Mouse (Mus musculus) 3T3-L1 (cell line): ENCODE measurements around the gene Ccdc93.

Source experiments
- DNase-seq: peaks from one replicate; pipeline ENCODE4 v3.0.0-alpha.2; 2015; ENCODE audit warnings: low read depth, low spot score

Gene Ccdc93

DNA sequence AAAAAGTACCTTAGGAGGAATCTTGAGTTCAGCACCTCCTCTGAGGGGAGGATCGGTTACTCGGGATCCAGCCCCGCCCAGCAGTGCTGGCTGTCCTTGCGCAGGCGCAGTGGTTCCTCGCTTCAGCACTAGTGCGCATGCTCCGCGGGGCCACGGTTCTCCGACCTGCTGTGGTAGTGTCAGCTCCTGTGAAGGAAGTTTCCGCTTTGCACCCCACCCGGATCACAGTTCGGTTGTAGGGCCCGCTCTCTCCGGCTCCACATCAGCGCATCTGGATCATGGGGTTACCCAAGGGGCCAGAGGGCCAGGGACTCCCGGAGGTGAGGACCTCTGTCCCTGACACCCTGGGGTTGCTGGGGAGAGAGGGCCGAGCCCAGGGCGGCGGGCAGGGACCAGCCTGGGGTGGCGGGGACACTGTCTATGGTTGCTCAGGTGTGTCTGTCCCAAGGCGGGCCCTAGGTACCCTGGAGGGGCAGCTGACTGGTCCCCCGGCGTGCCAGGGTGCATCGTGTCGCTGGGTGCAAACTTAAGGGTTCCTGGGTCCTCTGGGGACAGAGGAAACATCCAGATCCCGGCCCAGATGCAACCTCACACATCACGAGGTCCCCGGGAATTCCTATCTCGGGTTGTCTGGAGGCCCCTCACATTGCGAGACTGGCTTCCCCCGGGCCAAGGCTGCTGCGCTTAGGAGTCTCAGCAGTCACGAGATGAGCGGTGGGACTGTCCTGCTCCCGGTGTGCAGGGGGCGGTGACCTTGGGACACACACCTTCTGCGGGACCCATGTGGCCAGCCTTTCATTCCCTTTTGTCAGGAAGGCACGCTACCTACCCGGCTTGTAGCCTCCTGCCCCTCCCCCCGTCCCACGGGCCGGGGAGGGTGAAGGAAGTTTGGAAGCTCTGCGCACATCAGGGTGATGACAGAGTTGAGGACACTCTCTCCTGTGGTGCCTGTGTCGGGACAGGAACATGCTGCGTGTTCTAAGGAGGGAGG is at the start of gene Ccdc93:
Gene Ccdc93 (plus strand): TSS at position 112 of the 991 bp plus-strand sequence.
- peak; percentile 98 for DNase-seq

GRCm38 (mm10) chr1:121381562-121381961 is 49.3 kb upstream of the Ccdc93 start:
- no peak for DNase-seq

DNA sequence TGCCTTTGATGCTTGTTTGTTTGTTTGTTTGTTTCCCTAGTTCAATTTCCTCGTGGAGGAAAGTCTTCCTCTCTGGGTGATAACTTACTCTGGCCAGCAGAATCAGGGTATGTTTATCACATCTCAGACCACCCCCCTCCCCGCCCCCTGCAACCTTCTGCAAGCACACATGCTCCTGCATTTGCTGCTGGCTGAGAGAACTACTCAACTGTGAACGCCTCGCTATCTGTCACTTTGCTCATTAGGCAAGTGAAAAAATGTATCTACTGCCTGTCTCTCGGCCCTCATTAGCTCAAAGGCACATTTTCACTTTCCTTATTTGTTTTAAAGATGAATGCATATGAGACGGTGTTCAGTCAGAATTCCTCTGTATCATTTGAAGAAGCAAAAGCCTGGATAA is 42.5 kb upstream of the Ccdc93 start:
- DNase-seq: no peak

GRCm38 (mm10) chr1:121388732-121389131 is 42.1 kb upstream of the Ccdc93 start:
- no peak for DNase-seq

- DNase-seq: no peak
Observed at GRCm38 (mm10) chr1:121389574-121389973, 41.3 kb upstream of the Ccdc93 start.

GRCm38 (mm10) chr1:121390003-121390402 is 40.8 kb upstream of the Ccdc93 start:
- DNase-seq: no peak

DNA sequence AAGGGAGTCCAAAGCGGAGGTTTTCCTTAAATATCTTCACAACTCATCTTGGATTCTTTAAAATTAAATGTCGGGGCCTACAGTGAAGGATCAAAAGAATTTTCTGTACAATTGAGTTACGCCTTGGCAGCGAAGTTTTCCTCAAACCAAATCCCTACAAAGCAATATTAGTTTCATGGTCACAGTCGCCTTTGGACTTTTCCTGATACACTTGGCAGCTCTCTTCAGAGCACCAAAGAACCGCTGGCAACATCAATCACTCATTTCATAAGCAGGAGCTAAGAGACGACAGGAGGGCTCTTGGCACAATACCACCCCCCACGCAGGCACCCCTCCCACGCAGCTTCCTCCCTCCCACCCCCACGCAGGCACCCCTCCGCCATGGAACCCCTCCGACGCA is 40.4 kb upstream of the Ccdc93 start:
- no peak for DNase-seq

GRCm38 (mm10) chr1:121390855-121391254 is 40.0 kb upstream of the Ccdc93 start:
- no peak for DNase-seq

GRCm38 (mm10) chr1:121393117-121393516 is 37.7 kb upstream of the Ccdc93 start:
- DNase-seq: no peak

DNA sequence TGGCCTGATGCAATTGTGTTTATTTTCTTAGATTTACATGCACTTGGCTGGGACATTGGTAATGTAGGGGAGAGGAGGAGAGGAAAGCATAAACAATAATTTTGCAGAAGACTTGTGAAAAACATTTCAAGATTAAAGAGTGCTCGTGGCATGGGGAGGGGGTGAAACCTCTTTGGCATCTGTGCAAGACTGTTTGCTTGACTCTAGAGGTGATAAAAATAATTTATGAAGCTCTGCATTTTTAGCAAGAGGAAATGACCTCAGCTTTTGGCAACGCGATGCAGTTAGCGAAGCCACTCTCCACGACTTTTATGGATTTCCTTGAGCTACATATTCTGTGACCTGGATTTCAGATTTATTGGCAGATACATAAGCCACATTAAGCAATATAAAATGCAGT is 36.1 kb upstream of the Ccdc93 start:
- no peak for DNase-seq

- peak; percentile 72 for DNase-seq
Observed at GRCm38 (mm10) chr1:121396501-121396900, 34.3 kb upstream of the Ccdc93 start.

- peak; percentile 80 for DNase-seq
Observed at GRCm38 (mm10) chr1:121398231-121398630, 32.6 kb upstream of the Ccdc93 start.

GRCm38 (mm10) chr1:121398986-121399881 is 31.6 kb upstream of the Ccdc93 start:
- DNase-seq: peak; percentile 81

GRCm38 (mm10) chr1:121400243-121400642 is 30.6 kb upstream of the Ccdc93 start:
- DNase-seq: peak; percentile 85

GRCm38 (mm10) chr1:121419084-121419483 is 11.8 kb upstream of the Ccdc93 start:
- DNase-seq: peak; percentile 66

- no peak for DNase-seq
Observed at GRCm38 (mm10) chr1:121419569-121420265, 11.1 kb upstream of the Ccdc93 start.

GRCm38 (mm10) chr1:121430183-121430937 is 489 bp upstream of the Ccdc93 start:
- peak; percentile 88 for DNase-seq

DNA sequence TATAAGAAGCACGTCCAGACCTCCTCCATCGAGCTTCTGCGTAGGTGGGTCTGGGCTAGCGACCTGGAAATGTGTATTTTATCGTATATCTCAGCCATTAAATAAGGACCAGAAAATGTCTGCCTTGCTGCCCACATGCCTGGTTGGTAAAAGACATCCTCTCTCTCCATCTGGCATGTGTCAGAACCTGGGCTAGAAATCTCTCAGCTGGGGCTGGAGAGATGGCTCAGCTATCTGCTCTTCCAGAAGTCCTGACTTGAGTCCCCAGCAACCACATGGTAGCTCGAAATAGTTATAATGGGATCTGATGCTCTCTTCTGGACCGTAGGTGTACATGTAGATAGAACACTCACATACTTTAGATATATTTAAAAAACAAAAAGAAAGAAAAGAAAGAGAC is 5.1 kb downstream of the Ccdc93 start:
- no peak for DNase-seq

DNA sequence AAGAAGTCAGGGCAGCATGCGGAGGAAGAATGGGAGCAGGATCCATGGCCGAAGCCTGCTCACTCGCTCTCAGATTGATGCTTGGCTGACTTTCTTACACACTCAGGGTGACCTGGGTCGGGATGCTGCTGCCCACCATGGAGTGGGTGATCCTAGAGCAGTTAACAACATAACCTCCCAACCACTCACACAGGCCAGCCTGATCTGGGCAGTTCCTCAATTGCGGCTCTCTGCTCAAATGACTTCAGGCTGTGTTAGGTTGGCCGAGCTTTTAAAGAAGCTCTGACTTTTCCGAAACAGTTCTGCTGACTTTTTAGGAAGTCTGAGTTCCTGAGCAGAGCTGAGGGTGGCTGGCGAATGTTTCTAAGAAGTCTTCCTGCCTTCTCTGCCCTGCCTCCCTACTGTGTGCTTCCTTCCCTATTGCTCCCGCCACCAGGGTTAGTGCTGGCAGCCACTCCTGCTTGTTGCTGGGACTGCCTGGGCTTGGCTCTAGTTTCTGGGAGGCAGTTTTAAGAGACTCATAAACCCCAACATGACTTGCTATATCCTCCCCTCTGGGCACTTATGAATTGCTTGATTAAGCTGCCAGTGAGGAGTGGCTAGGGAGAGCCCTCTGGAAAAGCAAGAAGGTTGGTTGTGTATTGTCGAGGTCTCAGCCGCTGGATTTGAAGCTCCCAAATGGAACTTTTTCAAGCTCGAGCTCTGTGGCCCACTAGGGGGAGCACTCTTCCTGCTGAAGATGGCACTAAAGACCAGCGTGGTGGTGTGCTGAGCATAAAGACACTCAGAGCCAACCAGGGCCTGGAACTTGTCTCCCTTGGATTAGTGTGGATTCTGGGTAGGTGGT is 9.9 kb downstream of the Ccdc93 start:
- DNase-seq: peak; percentile 77

- no peak for DNase-seq
Observed at GRCm38 (mm10) chr1:121444147-121444546, 13.3 kb downstream of the Ccdc93 start.
